Mouse (Mus musculus): ENCODE results near the gene Cdc14a. TPM values are rescaled to one million over a fixed set of nuclear protein-coding genes. Genes with fewer than 3 reads are reported as not detected.

Cdc14a gene
- polyA plus RNA-seq, 1 experiment from 2014 or later = 19.7 TPM

DNA sequence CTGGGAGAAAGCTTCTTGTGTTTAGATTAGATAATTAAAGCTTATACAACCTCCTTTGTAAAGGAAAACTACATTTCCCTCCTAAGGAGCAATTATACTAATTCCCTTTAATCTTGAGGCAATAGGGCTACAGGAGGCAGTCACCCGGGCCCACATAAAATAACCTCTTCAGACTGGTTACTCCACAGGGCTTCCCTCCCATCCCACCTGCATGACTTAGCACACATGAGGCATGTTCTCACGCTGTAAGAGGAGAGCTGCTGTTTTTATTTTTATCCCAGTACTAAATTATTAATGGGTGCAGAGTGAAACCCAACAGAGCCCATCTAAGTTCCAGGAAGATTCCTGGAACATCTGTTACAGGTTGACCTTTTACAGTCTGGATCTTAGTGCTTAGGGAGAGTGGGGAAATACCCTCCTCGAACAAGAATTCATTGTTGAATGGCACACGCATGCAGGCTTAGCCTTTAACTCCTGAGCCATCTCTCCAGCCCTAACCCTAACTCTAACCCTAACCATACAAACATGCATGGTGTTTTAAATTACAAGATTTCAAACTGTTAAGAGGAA is 54.9 kb downstream of the Cdc14a start:
- ATAC-seq (ENCODE audit: insufficient read depth, low FRiP score, low TSS enrichment) (no peak), DNase-seq (ENCODE audit: low spot score) (no peak)
- WGBS = 27% methylated on average over 4 of the region's 4 CpGs

DNA sequence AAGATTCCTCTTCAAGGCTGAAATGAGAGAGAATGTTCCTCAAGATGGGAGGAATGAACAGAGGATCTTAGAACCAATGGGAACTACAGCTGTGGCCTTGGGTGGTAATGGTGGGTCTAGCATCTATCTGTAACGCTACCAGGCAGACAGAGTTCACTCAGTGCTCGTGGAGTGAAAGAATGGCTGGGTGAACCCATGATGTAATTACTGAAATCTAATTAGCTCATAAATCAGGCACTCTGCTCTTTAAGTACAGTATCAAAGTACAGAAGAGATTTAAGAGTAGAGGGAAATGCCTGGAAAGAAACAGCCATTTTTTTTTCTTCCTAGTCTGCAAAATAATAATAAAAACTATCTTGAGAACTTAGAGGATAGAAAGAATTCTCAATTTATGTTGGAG is 57.7 kb downstream of the Cdc14a start:
- WGBS = 72% methylated on average over 2 of the region's 2 CpGs
- Histone ChIP-seq H3K9me3 (ENCODE audit: control insufficient read depth, low read length) (no peaks in the 10 kb centered on the region), H3K27me3 (ENCODE audit: control insufficient read depth, insufficient read depth, low read length) (no peaks in the 10 kb centered on the region), H3K4me3 (ENCODE audit: low read depth, low read length) (no peak overlapping the region), H3K9ac (ENCODE audit: low read length) (no peak overlapping the region), H3K27ac (ENCODE audit: low read depth, low read length) (no peak overlapping the region), H3K36me3 (ENCODE audit: control insufficient read depth, insufficient read depth, low read length) (no peaks in the 10 kb centered on the region), H3K4me2 (ENCODE audit: low read depth) (no peak overlapping the region), H3K4me1 (ENCODE audit: control insufficient read depth, insufficient read depth, low read length) (no peaks in the 10 kb centered on the region; the same call in 1 of the 2 replicates)
- no peak for ATAC-seq (ENCODE audit: insufficient read depth, low FRiP score, low TSS enrichment)
- DNase-seq (ENCODE audit: low spot score) = no peak

More for the DNA sequence above, 54.9 kb downstream of the Cdc14a start:
- Histone ChIP-seq H3K4me3 (ENCODE audit: low read depth, low read length) (no peak overlapping the region), H3K36me3 (ENCODE audit: control insufficient read depth, insufficient read depth, low read length) (no peaks in the 10 kb centered on the region), H3K27me3 (ENCODE audit: control insufficient read depth, insufficient read depth, low read length) (no peaks in the 10 kb centered on the region), H3K9me3 (ENCODE audit: control insufficient read depth, low read length) (no peaks in the 10 kb centered on the region), H3K4me1 (ENCODE audit: control insufficient read depth, insufficient read depth, low read length) (no peaks in the 10 kb centered on the region; the same call in 1 of the 2 replicates), H3K9ac (ENCODE audit: low read length) (no peak overlapping the region), H3K4me2 (ENCODE audit: low read depth) (no peak overlapping the region), H3K27ac (ENCODE audit: low read depth, low read length) (no peak overlapping the region)

DNA sequence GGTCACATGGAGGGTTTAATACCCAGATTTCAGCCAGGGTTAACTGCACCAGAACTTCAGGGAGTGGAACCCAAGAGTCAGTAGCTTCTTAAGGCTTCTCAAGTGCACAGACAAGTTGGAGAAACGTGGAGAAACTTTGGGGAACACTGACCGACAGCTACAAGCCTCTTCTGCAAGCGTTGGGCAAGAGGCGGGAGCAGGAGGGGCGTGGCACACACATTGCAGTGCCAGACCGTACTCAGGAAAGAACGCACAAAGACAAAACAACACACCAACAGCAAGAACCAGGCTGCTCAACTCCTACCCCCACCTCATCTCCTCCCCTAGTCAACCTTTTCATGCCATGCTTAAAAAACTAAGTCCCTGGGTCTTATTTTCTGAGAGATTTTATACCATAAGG is 61.9 kb downstream of the Cdc14a start:
- Histone ChIP-seq H3K9ac (ENCODE audit: low read length) (no peak overlapping the region), H3K27me3 (ENCODE audit: control insufficient read depth, insufficient read depth, low read length) (no peaks in the 10 kb centered on the region), H3K4me1 (ENCODE audit: control insufficient read depth, insufficient read depth, low read length) (no peaks in the 10 kb centered on the region), H3K4me2 (ENCODE audit: low read depth) (no peak overlapping the region), H3K4me3 (ENCODE audit: low read depth, low read length) (no peak overlapping the region), H3K36me3 (ENCODE audit: control insufficient read depth, insufficient read depth, low read length) (no peaks in the 10 kb centered on the region), H3K27ac (ENCODE audit: low read depth, low read length) (no peak overlapping the region), H3K9me3 (ENCODE audit: control insufficient read depth, low read length) (no peaks in the 10 kb centered on the region)
- DNase-seq (ENCODE audit: low spot score) (no peak), ATAC-seq (ENCODE audit: insufficient read depth, low FRiP score, low TSS enrichment) (no peak)
- 92% methylated on average over 7 of the region's 7 CpGs for WGBS

- DNase-seq (ENCODE audit: low spot score) = no peak
- WGBS = 93% methylated on average over 5 of the region's 5 CpGs
Observed at GRCm38 (mm10) chr3:116361101-116361500, 62.7 kb downstream of the Cdc14a start.

GRCm38 (mm10) chr3:116357866-116358265 is 66.0 kb downstream of the Cdc14a start:
- Histone ChIP-seq H3K9ac (ENCODE audit: low read length) (no peak overlapping the region), H3K4me1 (ENCODE audit: control insufficient read depth, insufficient read depth, low read length) (no peaks in the 10 kb centered on the region), H3K36me3 (ENCODE audit: control insufficient read depth, insufficient read depth, low read length) (no peaks in the 10 kb centered on the region), H3K27ac (ENCODE audit: low read depth, low read length) (no peak overlapping the region), H3K4me2 (ENCODE audit: low read depth) (no peak overlapping the region), H3K4me3 (ENCODE audit: low read depth, low read length) (no peak overlapping the region), H3K9me3 (ENCODE audit: control insufficient read depth, low read length) (no peaks in the 10 kb centered on the region), H3K27me3 (ENCODE audit: control insufficient read depth, insufficient read depth, low read length) (no peaks in the 10 kb centered on the region)
- WGBS = 88% methylated on average over 7 of the region's 7 CpGs
- DNase-seq (ENCODE audit: low spot score) (no peak), ATAC-seq (ENCODE audit: insufficient read depth, low FRiP score, low TSS enrichment) (no peak)

More at GRCm38 (mm10) chr3:116361101-116361500, 62.7 kb downstream of the Cdc14a start:
- H3K9ac ChIP-seq (ENCODE audit: low read length) = no peak overlapping the region
- H3K4me3 ChIP-seq (ENCODE audit: low read depth, low read length) = no peak overlapping the region
- no peaks in the 10 kb centered on the region for H3K36me3 ChIP-seq (ENCODE audit: control insufficient read depth, insufficient read depth, low read length)
- no peaks in the 10 kb centered on the region for H3K9me3 ChIP-seq (ENCODE audit: control insufficient read depth, low read length)
- no peaks in the 10 kb centered on the region for H3K27me3 ChIP-seq (ENCODE audit: control insufficient read depth, insufficient read depth, low read length)
- ATAC-seq (ENCODE audit: insufficient read depth, low FRiP score, low TSS enrichment) = no peak
- no peaks in the 10 kb centered on the region for H3K4me1 ChIP-seq (ENCODE audit: control insufficient read depth, insufficient read depth, low read length)
- no peak overlapping the region for H3K27ac ChIP-seq (ENCODE audit: low read depth, low read length)
- no peak overlapping the region for H3K4me2 ChIP-seq (ENCODE audit: low read depth)

DNA sequence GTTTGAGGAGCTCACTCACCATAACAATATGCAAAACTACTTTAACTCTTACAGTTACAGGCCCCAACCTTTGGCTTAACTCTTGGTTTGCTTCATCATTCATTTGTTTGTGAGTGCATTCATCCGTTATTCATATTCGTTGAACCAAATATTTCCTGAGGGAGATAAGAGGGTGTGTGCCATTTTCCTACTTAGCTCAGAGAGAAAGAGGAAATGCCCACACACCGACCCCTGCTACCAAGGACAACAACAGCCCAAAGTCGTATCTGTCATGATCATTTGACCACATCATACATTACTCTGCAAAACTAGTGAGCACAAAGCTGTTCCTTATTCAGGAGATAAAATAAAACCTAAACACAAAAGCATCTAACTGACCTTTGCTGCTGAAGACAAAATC is 66.7 kb downstream of the Cdc14a start:
- DNase-seq (ENCODE audit: low spot score) (no peak), ATAC-seq (ENCODE audit: insufficient read depth, low FRiP score, low TSS enrichment) (no peak)
- Histone ChIP-seq H3K4me2 (ENCODE audit: low read depth) (no peak overlapping the region), H3K36me3 (ENCODE audit: control insufficient read depth, insufficient read depth, low read length) (no peaks in the 10 kb centered on the region), H3K27ac (ENCODE audit: low read depth, low read length) (no peak overlapping the region), H3K4me3 (ENCODE audit: low read depth, low read length) (no peak overlapping the region), H3K27me3 (ENCODE audit: control insufficient read depth, insufficient read depth, low read length) (no peaks in the 10 kb centered on the region), H3K4me1 (ENCODE audit: control insufficient read depth, insufficient read depth, low read length) (no peaks in the 10 kb centered on the region), H3K9me3 (ENCODE audit: control insufficient read depth, low read length) (no peaks in the 10 kb centered on the region), H3K9ac (ENCODE audit: low read length) (no peak overlapping the region)
- 88% methylated on average over 4 of the region's 4 CpGs for WGBS

DNA sequence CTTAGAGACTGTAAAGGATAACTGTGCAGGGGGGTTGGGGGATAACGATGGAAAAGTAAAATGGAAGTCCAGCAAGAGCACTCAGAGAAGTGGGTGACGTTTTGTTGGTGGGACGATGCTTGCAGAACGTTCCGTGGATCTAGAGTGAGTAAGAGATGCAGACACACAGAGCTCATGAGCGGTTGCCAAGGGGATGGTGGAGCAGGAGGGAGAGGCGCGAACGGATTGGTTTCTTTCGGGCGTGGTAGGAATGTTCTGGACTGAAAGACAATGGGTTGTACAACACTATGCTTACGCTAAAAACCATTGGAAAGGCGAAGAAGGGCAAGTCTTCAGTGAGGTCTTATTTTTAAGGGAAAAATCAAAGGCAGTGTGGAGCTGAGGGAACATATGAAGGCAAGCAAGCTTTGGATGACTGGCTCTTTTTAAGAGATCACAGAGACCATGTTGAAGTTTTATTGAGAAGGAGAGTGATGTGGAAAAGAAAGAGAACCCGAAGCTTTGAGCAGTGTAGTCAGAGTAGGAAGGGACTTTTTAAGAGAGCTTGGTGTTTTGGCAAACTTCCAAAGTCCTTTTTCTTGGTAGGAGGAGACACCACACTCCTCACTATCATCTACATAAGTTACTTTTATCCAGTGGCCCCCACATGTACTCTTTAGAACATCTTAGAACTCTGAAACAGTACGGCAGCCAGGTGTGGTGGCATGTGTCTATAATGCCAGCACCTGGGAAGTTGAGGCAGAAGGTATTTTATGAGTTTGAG is 68.6 kb downstream of the Cdc14a start:
- Histone ChIP-seq H3K9ac (ENCODE audit: low read length) (no peak overlapping the region), H3K27me3 (ENCODE audit: control insufficient read depth, insufficient read depth, low read length) (no peaks in the 10 kb centered on the region), H3K27ac (ENCODE audit: low read depth, low read length) (no peak overlapping the region), H3K4me2 (ENCODE audit: low read depth) (no peak overlapping the region), H3K4me1 (ENCODE audit: control insufficient read depth, insufficient read depth, low read length) (peaks cover 2% of the 10 kb centered on the region; the same call in 1 of the 2 replicates), H3K9me3 (ENCODE audit: control insufficient read depth, low read length) (no peaks in the 10 kb centered on the region), H3K4me3 (ENCODE audit: low read depth, low read length) (no peak overlapping the region), H3K36me3 (ENCODE audit: control insufficient read depth, insufficient read depth, low read length) (no peaks in the 10 kb centered on the region)
- DNase-seq (ENCODE audit: low spot score) = no peak
- ATAC-seq (ENCODE audit: insufficient read depth, low FRiP score, low TSS enrichment) = no peak
- 91% methylated on average over 15 of the region's 15 CpGs for WGBS

- WGBS = 80% methylated on average over 6 of the region's 6 CpGs
- ATAC-seq (ENCODE audit: insufficient read depth, low FRiP score, low TSS enrichment) = no peak
Observed at GRCm38 (mm10) chr3:116352486-116352885, 71.3 kb downstream of the Cdc14a start.

More at GRCm38 (mm10) chr3:116352486-116352885, 71.3 kb downstream of the Cdc14a start:
- no peaks in the 10 kb centered on the region for H3K27me3 ChIP-seq (ENCODE audit: control insufficient read depth, insufficient read depth, low read length)
- no peak for DNase-seq (ENCODE audit: low spot score)
- no peaks in the 10 kb centered on the region for H3K36me3 ChIP-seq (ENCODE audit: control insufficient read depth, insufficient read depth, low read length)
- H3K27ac ChIP-seq (ENCODE audit: low read depth, low read length) = no peak overlapping the region
- H3K9ac ChIP-seq (ENCODE audit: low read length) = no peak overlapping the region
- no peak overlapping the region for H3K4me3 ChIP-seq (ENCODE audit: low read depth, low read length)
- H3K4me1 ChIP-seq (ENCODE audit: control insufficient read depth, insufficient read depth, low read length) = peaks cover 2% of the 10 kb centered on the region; the same call in 1 of the 2 replicates
- no peaks in the 10 kb centered on the region for H3K9me3 ChIP-seq (ENCODE audit: control insufficient read depth, low read length)
- H3K4me2 ChIP-seq (ENCODE audit: low read depth) = no peak overlapping the region
